Mouse (Mus musculus): ENCODE measurements around the gene Gm17655. TPM values are rescaled to one million over a fixed set of nuclear protein-coding genes. Genes with fewer than 3 reads are reported as not detected.
A peak's percentile ranks its signal among the peaks of the same experiment; 100 is the strongest.

Gene Gm17655
- polyA plus RNA-seq, 1 experiment, result 0.13 TPM

DNA sequence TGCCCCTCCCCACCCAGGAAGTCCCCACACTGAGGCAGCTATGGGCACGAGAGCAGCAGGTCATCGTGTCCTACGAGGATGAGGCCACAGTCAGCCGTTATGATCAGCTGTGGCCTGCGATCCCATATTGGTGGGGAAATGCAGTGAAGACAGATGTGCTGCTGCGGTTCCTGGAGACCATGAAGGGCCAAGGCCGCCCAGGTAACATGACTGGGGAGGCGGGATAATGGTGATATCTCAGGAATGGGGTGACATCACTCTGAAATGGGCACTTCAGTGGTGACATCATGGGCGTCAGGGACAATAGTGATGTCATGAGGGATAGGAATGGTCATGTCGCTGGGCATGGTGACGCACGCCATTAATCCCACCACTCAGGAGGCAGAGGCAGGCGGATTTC lies 30.1 kb upstream of the Gm17655 start:
- no peak overlapping the region for H3ac ChIP-seq (ENCODE audit: control insufficient read depth, insufficient read length)
- TF ChIP-seq TCF12 (IDR thresholded peaks at IDR 0.05; ENCODE audit: insufficient read depth, poor library complexity, severe bottlenecking) (no peak), MYOG (IDR thresholded peaks at IDR 0.05; ENCODE audit: control insufficient read depth in 1 of 3, insufficient read depth in 1 of 3, insufficient read length in 2 of 3, low read depth in 2 of 3) (no peak), E2F4 (IDR thresholded peaks at IDR 0.05; ENCODE audit: insufficient read depth) (no peak), CEBPB (IDR thresholded peaks at IDR 0.05; ENCODE audit: insufficient read depth, poor library complexity, severe bottlenecking) (no peak), POLR2A (IDR thresholded peaks at IDR 0.05; ENCODE audit: insufficient read length, low read depth) (no peak), TCF3 (IDR thresholded peaks at IDR 0.05; ENCODE audit: insufficient read length, low read depth) (no peak), MYOD1 (IDR thresholded peaks at IDR 0.05; ENCODE audit: control insufficient read depth in 1 of 3, insufficient read length in 2 of 3, low read depth in 2 of 3) (no peak), POLR2AphosphoS2 (IDR thresholded peaks at IDR 0.05; ENCODE audit: insufficient read length, low read depth) (no peak), MAX (IDR thresholded peaks at IDR 0.05; ENCODE audit: low read depth) (no peak), SRF (IDR thresholded peaks at IDR 0.05; ENCODE audit: control insufficient read depth, insufficient read length, low read depth) (no peak), REST (IDR thresholded peaks at IDR 0.05; ENCODE audit: insufficient read depth, insufficient read length) (no peak), USF1 (IDR thresholded peaks at IDR 0.05; ENCODE audit: low read depth) (no peak)
- H3K36me3 ChIP-seq (ENCODE audit: control insufficient read depth, insufficient read depth), result peaks cover 4% of the 10 kb centered on the region
- H3K4me3 ChIP-seq, result no peak overlapping the region
- H3K27me3 ChIP-seq (ENCODE audit: control insufficient read depth, insufficient read depth, insufficient read length), result no peaks in the 10 kb centered on the region
- H3K4me2 ChIP-seq (ENCODE audit: low read depth), result no peak overlapping the region
- peaks cover 17% of the 10 kb centered on the region for H3K79me2 ChIP-seq (ENCODE audit: control insufficient read depth, insufficient read depth)

DNA sequence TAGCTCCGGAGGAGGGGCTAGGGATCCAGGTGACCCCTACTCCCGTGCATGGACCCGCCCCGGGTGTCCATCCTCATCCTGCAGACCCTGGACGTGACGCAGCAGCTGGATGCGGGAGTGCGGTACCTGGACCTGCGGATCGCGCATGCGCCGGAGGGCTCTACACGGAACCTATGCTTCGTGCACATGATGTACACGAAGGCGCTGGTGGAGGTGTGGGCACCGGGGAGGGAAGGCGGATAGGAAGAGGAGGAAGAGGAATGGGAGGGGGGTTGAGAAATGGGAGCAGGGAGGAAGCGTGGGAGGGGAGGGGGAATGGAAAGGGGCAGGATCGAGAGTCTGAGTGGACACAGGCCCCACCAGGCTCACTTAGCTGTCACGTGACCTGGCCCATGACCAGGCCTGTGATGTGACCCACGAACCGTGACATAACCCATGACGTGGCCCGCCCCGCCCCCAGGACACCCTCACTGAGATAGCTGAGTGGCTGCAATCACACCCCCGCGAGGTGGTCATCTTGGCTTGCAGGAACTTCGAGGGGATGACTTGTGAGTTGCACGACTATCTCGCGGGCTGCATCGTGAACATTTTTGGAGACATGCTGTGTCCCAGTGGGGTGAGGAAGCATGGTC lies 29.5 kb upstream of the Gm17655 start:
- Histone ChIP-seq H3K4me3 (no peak overlapping the region), H3K4me2 (ENCODE audit: low read depth) (no peak overlapping the region), H3K27me3 (ENCODE audit: control insufficient read depth, insufficient read depth, insufficient read length) (no peaks in the 10 kb centered on the region), H3K79me2 (ENCODE audit: control insufficient read depth, insufficient read depth) (peaks cover 13% of the 10 kb centered on the region), H3ac (ENCODE audit: control insufficient read depth, insufficient read length) (no peak overlapping the region), H3K36me3 (ENCODE audit: control insufficient read depth, insufficient read depth) (peaks cover 4% of the 10 kb centered on the region)
- TF ChIP-seq POLR2A (IDR thresholded peaks at IDR 0.05; ENCODE audit: insufficient read length, low read depth) (peak; percentile 5), CEBPB (IDR thresholded peaks at IDR 0.05; ENCODE audit: insufficient read depth, poor library complexity, severe bottlenecking) (no peak), POLR2AphosphoS2 (IDR thresholded peaks at IDR 0.05; ENCODE audit: insufficient read length, low read depth) (peak; percentile 44)

DNA sequence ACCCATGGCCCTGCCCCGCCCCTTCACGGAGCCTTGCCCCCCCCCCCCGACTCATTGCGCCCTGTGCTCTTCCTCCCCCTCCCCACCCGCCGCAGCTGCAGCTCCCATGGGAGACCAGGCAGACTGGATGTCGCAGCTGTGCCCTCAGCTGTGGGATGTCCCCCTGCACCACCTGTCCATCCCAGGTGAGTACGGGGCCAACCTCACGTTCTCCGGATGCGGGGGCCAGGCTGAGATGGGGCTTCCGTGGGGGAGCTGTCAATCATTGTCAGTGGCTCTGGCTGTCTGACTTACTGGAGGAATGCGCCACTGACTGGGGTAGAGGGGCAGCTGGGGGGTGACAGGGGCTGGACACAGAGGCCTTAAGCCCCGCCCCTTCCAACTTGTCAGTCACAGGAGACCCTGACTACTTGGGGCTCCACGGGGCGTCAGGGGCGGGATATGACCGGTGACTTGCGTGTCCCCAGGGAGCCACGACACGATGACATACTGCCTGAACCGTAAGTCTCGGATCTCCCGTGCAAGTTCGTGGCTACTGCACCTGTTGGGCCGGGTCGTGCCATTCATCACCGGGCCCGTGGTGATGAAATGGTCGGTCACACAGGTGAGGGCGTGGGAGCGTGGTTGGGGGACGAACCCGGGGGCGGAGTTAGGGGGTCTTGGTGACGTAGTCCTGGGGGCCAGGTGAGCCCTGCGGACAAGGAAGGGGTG lies 28.8 kb upstream of the Gm17655 start:
- H3K4me3 ChIP-seq, result no peak overlapping the region
- TF ChIP-seq TCF3 (IDR thresholded peaks at IDR 0.05; ENCODE audit: insufficient read length, low read depth), result peak; percentile 42
- TF ChIP-seq MYOD1 (IDR thresholded peaks at IDR 0.05; ENCODE audit: control insufficient read depth in 1 of 3, insufficient read length in 2 of 3, low read depth in 2 of 3), result peak in 2 of 3 experiments; percentile 9 to 74
- peak; percentile 25 for TF ChIP-seq POLR2A (IDR thresholded peaks at IDR 0.05; ENCODE audit: insufficient read length, low read depth)
- peak in 1 of 3 experiments; percentile 66 for TF ChIP-seq MYOG (IDR thresholded peaks at IDR 0.05; ENCODE audit: control insufficient read depth in 1 of 3, insufficient read depth in 1 of 3, insufficient read length in 2 of 3, low read depth in 2 of 3)
- TF ChIP-seq USF1 (IDR thresholded peaks at IDR 0.05; ENCODE audit: low read depth), result no peak
- peaks cover 4% of the 10 kb centered on the region for H3K36me3 ChIP-seq (ENCODE audit: control insufficient read depth, insufficient read depth)
- H3K27me3 ChIP-seq (ENCODE audit: control insufficient read depth, insufficient read depth, insufficient read length), result no peaks in the 10 kb centered on the region
- H3K79me2 ChIP-seq (ENCODE audit: control insufficient read depth, insufficient read depth), result peaks cover 6% of the 10 kb centered on the region
- H3ac ChIP-seq (ENCODE audit: control insufficient read depth, insufficient read length), result no peak overlapping the region
- no peak overlapping the region for H3K4me2 ChIP-seq (ENCODE audit: low read depth)

DNA sequence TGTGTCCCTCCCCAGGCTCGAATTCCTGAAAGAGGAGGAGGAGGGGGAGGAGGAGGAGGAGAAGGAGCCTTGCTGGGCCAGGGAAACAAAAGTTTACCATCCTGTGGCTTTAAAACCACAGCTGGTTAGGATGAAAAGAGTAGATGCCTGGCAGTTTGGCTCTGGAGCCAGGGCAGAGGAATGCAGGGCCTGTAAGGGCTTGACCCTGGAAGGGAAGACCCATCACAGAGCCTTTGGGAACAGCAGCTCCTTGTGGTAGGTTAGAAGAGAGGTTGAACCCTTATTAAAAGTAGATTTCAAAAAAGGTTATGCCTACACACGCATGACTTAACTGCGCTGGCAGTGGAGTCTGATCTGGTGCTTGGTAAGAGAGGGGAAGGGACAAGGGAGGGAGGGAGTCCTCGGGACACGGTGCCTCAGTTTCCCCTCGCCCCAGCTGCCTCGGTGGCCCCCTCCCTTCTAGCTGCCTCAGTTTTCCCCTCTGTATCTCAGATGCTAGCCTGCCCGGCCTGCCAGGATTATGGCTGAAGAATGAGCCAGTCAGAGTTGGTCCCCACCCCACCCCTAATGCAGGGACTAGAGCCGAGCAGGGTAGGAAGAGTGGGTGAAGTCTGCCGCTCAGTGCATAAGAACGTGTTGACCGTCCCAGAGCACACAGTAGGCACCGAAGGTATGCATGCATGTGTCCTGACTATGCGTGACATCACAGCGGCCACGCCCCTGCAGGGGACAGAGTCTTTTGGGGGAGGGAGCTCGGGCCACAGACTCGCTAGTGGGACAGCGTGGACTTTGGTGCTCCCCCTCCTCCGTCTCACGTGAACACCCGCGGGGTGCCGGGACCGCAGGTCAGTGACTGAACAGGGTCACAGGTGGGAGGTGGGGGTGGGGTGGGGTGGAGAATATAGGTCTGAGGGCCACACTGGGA lies 27.6 kb upstream of the Gm17655 start, which contains the start of gene Plcxd1:
TSS of gene Plcxd1 (plus strand) at position 314 of the 925 bp plus-strand sequence.
- H3K4me2 ChIP-seq (ENCODE audit: low read depth), result no peak within 1 kb of the TSS
- peaks cover 4% of the 10 kb centered on the region for H3K36me3 ChIP-seq (ENCODE audit: control insufficient read depth, insufficient read depth)
- H3K4me3 ChIP-seq, result no peak within 1 kb of the TSS
- TF ChIP-seq MYOG (IDR thresholded peaks at IDR 0.05; ENCODE audit: control insufficient read depth in 1 of 3, insufficient read depth in 1 of 3, insufficient read length in 2 of 3, low read depth in 2 of 3) (no peak), SRF (IDR thresholded peaks at IDR 0.05; ENCODE audit: control insufficient read depth, insufficient read length, low read depth) (no peak), USF1 (IDR thresholded peaks at IDR 0.05; ENCODE audit: low read depth) (no peak), TCF12 (IDR thresholded peaks at IDR 0.05; ENCODE audit: insufficient read depth, poor library complexity, severe bottlenecking) (no peak), POLR2AphosphoS2 (IDR thresholded peaks at IDR 0.05; ENCODE audit: insufficient read length, low read depth) (no peak), E2F4 (IDR thresholded peaks at IDR 0.05; ENCODE audit: insufficient read depth) (no peak), REST (IDR thresholded peaks at IDR 0.05; ENCODE audit: insufficient read depth, insufficient read length) (no peak), CEBPB (IDR thresholded peaks at IDR 0.05; ENCODE audit: insufficient read depth, poor library complexity, severe bottlenecking) (no peak), POLR2A (IDR thresholded peaks at IDR 0.05; ENCODE audit: insufficient read length, low read depth) (no peak), MAX (IDR thresholded peaks at IDR 0.05; ENCODE audit: low read depth) (no peak), MYOD1 (IDR thresholded peaks at IDR 0.05; ENCODE audit: control insufficient read depth in 1 of 3, insufficient read length in 2 of 3, low read depth in 2 of 3) (no peak), TCF3 (IDR thresholded peaks at IDR 0.05; ENCODE audit: insufficient read length, low read depth) (no peak)
- H3ac ChIP-seq (ENCODE audit: control insufficient read depth, insufficient read length), result no peak within 1 kb of the TSS
- H3K79me2 ChIP-seq (ENCODE audit: control insufficient read depth, insufficient read depth), result no peaks in the 10 kb centered on the region
- no peaks in the 10 kb centered on the region for H3K27me3 ChIP-seq (ENCODE audit: control insufficient read depth, insufficient read depth, insufficient read length)
